Mouse (Mus musculus): ENCODE data around the gene Nrp1.

Gene Nrp1

DNA sequence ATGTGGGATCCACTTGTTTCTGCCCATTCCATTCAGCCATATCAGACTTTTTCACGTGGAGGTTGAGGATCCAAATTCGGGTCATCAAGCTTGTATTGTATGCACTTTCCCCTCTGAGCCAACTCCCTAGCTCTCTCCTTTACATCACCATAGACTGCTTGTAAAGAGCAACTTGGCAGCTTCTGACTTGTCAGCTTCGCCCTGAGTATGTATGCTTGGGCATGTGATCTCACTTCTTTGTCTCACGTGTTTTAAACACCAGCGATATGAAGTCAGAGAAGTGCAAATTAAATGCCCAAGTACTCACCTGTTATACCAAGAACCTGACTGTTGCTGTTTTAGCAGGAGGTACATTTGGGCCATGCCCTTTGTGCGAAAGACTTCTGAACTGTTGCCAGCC lies 12.6 kb downstream of the Nrp1 start:
- DNase-seq (ENCODE audit: low spot score), result no peak

GRCm38 (mm10) chr8:128371789-128372188 lies 13.4 kb downstream of the Nrp1 start:
- no peak for DNase-seq (ENCODE audit: low spot score)

GRCm38 (mm10) chr8:128372724-128373123 lies 14.3 kb downstream of the Nrp1 start:
- DNase-seq (ENCODE audit: low spot score), result no peak

GRCm38 (mm10) chr8:128373418-128373817 lies 15.0 kb downstream of the Nrp1 start:
- no peak for DNase-seq (ENCODE audit: low spot score)

DNA sequence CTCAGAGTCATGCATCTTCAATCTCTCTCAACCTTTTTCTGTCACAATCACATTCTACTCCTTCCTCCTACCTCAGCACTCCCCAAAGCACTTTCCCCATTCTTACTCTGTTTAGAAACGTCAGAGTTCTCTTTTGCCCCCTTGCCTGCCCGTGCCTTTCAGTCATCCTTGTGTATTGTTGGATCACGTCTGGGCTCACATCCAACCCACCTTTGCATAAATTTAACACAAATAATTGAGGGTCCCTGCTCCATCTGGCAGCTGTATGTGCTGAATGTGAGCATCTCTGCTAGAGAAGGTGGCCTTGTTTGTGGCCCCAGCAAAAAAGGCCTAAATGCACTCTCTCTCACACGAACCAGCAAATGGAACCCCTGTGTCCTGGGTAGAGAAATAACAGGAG lies 16.9 kb downstream of the Nrp1 start:
- DNase-seq (ENCODE audit: low spot score), result no peak

DNA sequence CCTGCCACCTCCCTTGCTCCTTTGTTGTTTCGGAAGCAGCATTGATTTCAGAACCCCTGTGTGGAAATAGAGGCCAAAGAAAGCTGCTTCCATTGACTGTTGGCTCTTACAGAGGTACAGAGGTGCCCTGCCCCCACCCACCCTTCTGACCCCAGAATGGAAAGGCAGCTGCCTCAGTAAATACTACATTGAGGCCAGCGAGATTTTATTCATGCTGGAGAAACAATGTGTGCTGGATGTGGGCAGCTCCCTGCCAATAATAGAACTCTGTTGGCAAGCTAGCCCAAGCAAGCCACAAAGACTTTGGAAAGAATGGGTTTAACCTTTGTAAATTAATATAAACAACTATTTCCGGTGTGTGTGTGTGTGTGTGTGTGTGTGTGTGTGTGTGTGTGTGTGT lies 24.8 kb downstream of the Nrp1 start:
- DNase-seq (ENCODE audit: low spot score), result no peak

GRCm38 (mm10) chr8:128384366-128384765 lies 26.0 kb downstream of the Nrp1 start:
- no peak for DNase-seq (ENCODE audit: low spot score)

DNA sequence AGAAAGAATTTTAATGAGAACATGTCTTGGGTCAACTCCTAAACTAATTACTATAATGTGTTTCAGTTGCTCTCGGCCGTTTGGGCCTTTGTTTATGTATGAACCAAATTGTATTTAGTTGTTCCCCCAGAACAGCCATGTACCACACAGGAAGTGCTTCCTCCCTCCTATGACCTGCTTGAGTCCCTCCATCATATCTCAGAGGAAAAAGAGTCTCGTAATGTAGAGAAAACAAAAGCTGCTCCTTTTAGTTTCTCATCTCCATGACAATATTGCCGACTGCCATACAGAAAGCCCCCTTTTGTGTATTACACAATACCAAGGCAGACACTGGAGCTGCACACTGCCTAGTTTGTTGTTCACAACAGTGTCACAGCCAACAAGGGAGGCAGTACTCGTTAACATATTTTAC lies 26.5 kb downstream of the Nrp1 start:
- no peak for DNase-seq (ENCODE audit: low spot score)

- no peak for DNase-seq (ENCODE audit: low spot score)
Measured at GRCm38 (mm10) chr8:128386963-128387621, 28.7 kb downstream of the Nrp1 start.

DNA sequence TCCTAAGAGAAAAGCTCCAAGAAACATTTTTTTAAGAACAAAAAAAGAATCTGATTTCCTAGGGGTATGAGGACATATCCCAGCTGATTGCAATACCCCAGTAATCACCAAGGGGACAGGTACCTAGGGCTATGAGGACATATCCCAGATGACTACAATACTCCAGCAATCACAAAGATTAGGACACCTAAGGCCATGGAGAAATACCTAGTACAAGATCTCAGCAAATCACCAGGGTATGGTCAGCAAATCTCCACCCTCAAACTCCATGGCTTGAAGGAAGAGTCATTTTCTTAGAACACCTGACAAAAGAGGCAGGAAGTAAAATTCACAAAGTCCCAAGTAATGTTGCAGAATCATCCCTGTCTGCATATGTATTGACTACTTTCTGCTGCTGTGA lies 32.4 kb downstream of the Nrp1 start:
- DNase-seq (ENCODE audit: low spot score), result no peak

GRCm38 (mm10) chr8:128391182-128391760 lies 32.9 kb downstream of the Nrp1 start:
- no peak for DNase-seq (ENCODE audit: low spot score)

- DNase-seq (ENCODE audit: low spot score), result no peak
Measured at GRCm38 (mm10) chr8:128394671-128395193, 36.3 kb downstream of the Nrp1 start.

GRCm38 (mm10) chr8:128396968-128397367 lies 38.6 kb downstream of the Nrp1 start:
- DNase-seq (ENCODE audit: low spot score), result no peak

GRCm38 (mm10) chr8:128397441-128397840 lies 39.0 kb downstream of the Nrp1 start:
- DNase-seq (ENCODE audit: low spot score), result no peak

GRCm38 (mm10) chr8:128398472-128399091 lies 40.2 kb downstream of the Nrp1 start:
- no peak for DNase-seq (ENCODE audit: low spot score)

DNA sequence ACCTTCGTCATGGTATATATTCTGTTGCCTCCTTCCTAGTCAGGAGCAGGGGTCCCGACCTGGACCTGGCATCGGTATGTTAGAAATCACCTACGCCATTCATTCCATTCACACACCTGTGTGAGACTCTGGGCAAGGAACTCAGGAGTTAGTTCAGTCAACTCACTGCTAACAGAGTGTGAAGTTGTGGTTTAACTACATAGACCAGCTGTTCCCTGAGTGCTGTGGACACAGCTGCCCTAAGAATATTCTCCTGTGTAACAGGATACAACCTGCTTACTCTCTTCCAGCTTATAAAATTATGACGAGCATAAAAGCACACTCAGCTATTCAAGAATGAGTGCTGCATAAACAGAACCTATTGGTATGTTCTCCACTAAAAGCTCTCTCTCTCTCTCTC lies 41.9 kb downstream of the Nrp1 start:
- DNase-seq (ENCODE audit: low spot score), result no peak

GRCm38 (mm10) chr8:128404876-128405275 lies 46.5 kb downstream of the Nrp1 start:
- DNase-seq (ENCODE audit: low spot score), result no peak

DNA sequence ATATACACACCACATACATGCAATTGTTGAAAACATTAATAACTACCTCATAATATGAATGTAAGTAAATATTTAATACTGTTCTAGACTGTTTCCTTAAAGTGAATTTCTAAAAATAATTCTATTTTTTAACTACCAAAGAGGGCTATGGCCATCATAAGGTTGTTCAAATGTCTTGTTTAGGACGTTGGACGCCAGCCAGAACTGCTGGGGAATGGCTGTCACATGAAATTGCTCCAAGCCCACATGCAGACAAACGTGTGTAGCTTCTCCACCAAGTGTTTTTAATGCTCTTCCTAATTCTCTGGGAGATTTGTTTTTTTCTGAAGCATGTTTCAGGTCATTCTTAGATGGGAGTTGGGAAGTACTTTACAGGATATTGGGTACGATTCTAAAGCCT lies 55.0 kb downstream of the Nrp1 start:
- no peak for DNase-seq (ENCODE audit: low spot score)

GRCm38 (mm10) chr8:128415730-128416684 lies 57.6 kb downstream of the Nrp1 start:
- DNase-seq (ENCODE audit: low spot score), result no peak

DNA sequence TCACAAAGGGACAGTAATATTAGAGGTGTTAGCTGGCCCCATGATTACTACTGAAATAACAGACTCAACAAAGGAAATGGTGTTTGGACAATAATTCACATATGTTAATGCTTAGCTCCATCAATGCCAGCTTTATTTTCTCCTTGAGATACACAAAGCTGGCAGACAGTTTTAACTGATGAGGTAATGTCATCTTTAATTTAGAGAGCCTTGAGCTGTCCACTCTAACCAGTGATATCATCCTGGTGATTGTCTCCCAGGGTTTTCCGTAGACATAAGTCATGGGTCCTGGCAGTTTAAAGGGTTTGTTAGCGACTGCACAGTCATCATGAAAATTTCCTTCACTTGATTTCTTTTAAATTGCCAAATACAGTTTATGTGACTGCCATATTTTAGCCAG lies 58.5 kb downstream of the Nrp1 start:
- no peak for DNase-seq (ENCODE audit: low spot score)

- no peak for DNase-seq (ENCODE audit: low spot score)
Measured at GRCm38 (mm10) chr8:128417956-128418796, 59.8 kb downstream of the Nrp1 start.

All from urinary bladder, postnatal 25 days (tissue).